Mouse (Mus musculus) liver, postnatal 0 days (tissue): ENCODE measurements at regions not wholly inside any gene's neighbourhood (a gene's known extent, or its start where the extent isn't known, plus 50 kb on each side); places are given as distances from the start of the nearest gene placed in this dataset.

Experiments used
- CTCF ChIP-seq: sonication (generic); IDR thresholded peaks from 2 replicates; pipeline ENCODE4 v1.5.1; 2016; ENCODE audit warnings: antibody characterized with exemption, low read depth
- EP300 ChIP-seq: IDR thresholded peaks from 2 replicates; pipeline ENCODE4 v1.6.1; 2016; ENCODE audit warnings: antibody characterized with exemption, low read depth, mild to moderate bottlenecking

DNA sequence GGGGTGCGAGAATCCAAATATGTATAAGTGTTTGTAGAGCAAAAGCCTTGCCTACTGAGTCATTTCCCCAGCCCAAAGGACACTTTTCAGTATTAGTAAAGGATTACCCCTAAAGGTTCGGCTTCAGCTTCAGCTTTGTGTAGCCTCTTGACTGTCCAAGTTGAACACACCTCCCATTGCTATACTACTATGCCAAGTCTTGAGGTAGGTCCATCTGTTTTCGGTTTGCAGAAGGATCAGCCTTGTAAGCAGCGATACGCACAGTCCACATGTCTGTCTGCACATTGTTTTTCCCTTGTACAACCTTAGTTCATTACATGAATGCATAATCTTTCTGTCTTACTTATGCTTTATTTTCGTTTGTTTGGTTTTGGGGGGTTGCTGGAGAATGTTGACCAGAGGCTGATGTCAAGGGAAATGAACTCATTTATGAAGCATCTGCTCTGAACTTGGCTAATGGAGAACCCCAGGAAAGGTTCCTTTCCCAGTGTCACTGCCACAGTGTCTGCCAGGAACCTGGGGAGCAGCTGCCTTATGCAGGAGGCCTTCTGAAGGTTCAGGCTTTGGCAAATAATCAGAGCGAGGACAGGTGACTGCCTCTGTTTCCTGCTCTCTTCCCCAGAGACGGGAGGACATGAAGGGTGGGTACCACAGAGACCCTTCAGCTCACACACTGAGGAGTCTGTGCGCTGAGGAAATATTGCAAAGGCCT is 594.8 kb downstream of the Tmem114 start:
- TF ChIP-seq EP300 = no peak
- no peak for TF ChIP-seq CTCF
